ENCODE assay signal across 8 mouse cellular contexts in genomic region chr9:35016762-35017161, GRCm38 (mm10).
DNase-seq lines count a peak whose midpoint lies in the region.

No protein-coding gene starts in this region.

- peak; percentile 94 for DNase-seq in heart, adult 11 months
- no peak for DNase-seq in heart, adult 8-10 months (ENCODE audit: low spot score)
- peak; percentile 35 to 40 for DNase-seq in spleen, adult 18-20 months
- DNase-seq in spleen, adult 12 weeks (ENCODE audit: low spot score), result no peak
- DNase-seq in cerebellum, adult 9-11 months, result peak; percentile 71
- peak; percentile 52 for DNase-seq in lung, postnatal 14 days
- no peak for DNase-seq in layer of hippocampus, adult 9-10 months (ENCODE audit: low spot score)
- no peak for DNase-seq in layer of hippocampus, postnatal 14 days (ENCODE audit: low spot score in 2 of 2)

Comparison
In these comparisons a context has a peak if more than half of its experiments do, and no peak if none do; other contexts are left out.
1. DNase-seq: peak in heart, adult 11 months (single experiment), spleen, adult 18-20 months (2 of 2), cerebellum, adult 9-11 months (single experiment) and lung, postnatal 14 days (single experiment); none in heart, adult 8-10 months (single experiment), spleen, adult 12 weeks (single experiment), layer of hippocampus, adult 9-10 months (single experiment) and layer of hippocampus, postnatal 14 days (0 of 2).